Mouse (Mus musculus): Measurements from ENCODE around the gene Pex19. TPM values are rescaled to one million over a fixed set of nuclear protein-coding genes. Genes with fewer than 3 reads are reported as not detected.
A peak's percentile ranks its signal among the peaks of the same experiment; 100 is the strongest.

Pex19 gene
- polyA plus RNA-seq, 1 experiment from 2014 or later, result 155 TPM

DNA sequence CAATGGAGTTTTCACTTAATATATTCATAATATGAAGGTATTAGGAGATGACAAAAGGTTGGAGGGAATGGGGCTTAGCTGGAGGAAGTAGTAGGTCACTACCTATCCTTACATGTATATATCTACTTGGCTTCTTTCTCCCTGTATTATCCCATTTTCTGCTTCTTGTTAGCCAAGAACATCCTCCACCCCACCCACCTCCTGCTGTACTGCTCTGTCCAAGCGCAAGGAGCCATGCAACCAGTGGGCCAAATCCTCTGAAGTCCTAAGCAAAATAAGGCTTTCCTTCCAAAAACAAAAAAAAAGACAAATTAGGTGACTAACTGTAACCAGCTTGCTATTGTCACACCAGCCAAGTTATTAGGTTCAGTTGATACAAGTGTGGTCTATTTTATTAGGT lies 14.3 kb downstream of the Pex19 start:
- 100% methylated on average over 1 of the region's 1 CpGs for WGBS
- Histone ChIP-seq H3K4me2 (no peak overlapping the region), H3K36me3 (ENCODE audit: poor library complexity, severe bottlenecking) (peaks cover 7% of the 10 kb centered on the region), H3K9ac (no peak overlapping the region), H3K4me3 (no peak overlapping the region), H3K9me3 (replicated peaks) (no peaks in the 10 kb centered on the region), H3K4me1 (no peaks in the 10 kb centered on the region), H3K27ac (no peak overlapping the region), H3K27me3 (no peaks in the 10 kb centered on the region)
- ATAC-seq, result no peak

DNA sequence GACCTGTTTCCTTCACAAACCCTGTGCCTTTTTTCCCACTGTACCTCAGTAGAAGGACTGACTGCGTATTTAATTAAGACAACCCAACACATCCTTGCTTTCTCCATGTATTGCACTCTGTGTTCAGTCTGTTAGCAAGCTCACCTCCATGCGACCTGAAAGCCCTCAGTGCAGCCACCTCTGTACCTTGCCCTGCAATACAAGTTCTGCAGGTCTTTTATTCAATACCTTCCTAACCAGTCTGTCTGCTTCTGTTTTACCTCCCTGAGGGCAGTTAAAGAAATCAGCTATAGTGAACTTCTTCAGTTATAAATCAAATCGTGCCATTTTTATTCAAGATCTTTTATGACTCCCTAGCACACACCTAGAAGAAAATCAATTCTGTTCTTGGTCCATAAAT lies 15.0 kb downstream of the Pex19 start:
- Histone ChIP-seq H3K27me3 (no peaks in the 10 kb centered on the region), H3K4me1 (no peaks in the 10 kb centered on the region), H3K27ac (no peak overlapping the region), H3K9ac (no peak overlapping the region), H3K4me2 (no peak overlapping the region), H3K9me3 (replicated peaks) (no peaks in the 10 kb centered on the region), H3K36me3 (ENCODE audit: poor library complexity, severe bottlenecking) (no peaks in the 10 kb centered on the region), H3K4me3 (no peak overlapping the region)
- ATAC-seq, result no peak
- 75% methylated on average over 3 of the region's 3 CpGs for WGBS

DNA sequence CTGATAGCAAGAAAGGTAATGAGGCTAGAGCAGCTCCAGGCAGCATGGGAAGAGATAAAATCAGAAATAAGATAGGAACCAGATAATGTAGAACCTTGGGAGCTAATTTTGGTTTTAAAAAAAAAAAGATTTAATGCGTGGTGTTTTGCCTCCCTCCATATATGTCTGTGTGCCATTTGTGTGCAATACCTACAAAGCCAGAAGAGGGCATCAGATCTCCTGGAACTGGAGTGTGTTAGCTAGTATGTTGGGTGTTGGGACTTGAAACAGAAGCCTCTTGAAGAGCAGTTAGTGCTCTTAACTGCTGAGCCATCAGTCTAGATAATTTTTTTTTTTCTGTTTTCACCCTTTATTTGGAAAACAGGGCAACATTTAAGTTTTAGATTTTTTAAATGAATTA lies 17.0 kb downstream of the Pex19 start:
- Histone ChIP-seq H3K36me3 (ENCODE audit: poor library complexity, severe bottlenecking) (no peaks in the 10 kb centered on the region), H3K9ac (no peak overlapping the region), H3K4me1 (peaks cover 6% of the 10 kb centered on the region; the same call in 1 of the 2 replicates), H3K27me3 (no peaks in the 10 kb centered on the region), H3K4me3 (no peak overlapping the region), H3K27ac (no peak overlapping the region), H3K9me3 (replicated peaks) (no peaks in the 10 kb centered on the region), H3K4me2 (no peak overlapping the region)
- WGBS, result 14% methylated on average over 1 of the region's 1 CpGs
- ATAC-seq, result no peak

DNA sequence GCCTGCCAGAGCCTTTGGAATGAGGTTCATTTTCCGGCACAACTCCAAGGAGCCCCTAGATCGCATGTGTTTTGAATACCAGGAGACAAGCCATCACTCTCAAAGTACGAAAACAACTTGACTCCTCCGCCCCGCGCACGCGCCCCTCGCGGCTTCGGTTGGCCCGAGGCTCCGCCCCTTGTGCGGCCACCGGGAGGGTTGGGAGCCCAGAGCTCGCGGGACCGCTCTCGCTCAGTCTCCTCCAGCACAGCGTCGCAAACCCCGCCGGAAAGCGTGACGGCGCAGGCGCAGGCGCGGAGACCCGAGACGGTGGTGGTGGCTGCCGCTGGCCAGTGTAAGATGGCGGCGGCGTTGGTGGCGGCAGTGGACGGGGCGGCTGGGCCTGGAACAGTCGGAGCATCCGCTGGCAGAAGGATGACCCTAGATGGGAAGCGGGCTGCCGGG lies 21.3 kb downstream of the Pex19 start, which contains the start of gene Dcaf8:
Gene Dcaf8, plus strand, starts transcription at position 250 of the 444 bp plus-strand sequence.
- Histone ChIP-seq H3K27ac (peak within 1 kb of the TSS; percentile 90), H3K4me2 (peak within 1 kb of the TSS; percentile 77), H3K9me3 (replicated peaks) (no peaks in the 10 kb centered on the region), H3K4me1 (peaks cover 32% of the 10 kb centered on the region), H3K36me3 (ENCODE audit: poor library complexity, severe bottlenecking) (peaks cover 29% of the 10 kb centered on the region), H3K9ac (peak within 1 kb of the TSS; percentile 99), H3K27me3 (no peaks in the 10 kb centered on the region), H3K4me3 (peak within 1 kb of the TSS; percentile 93)
- WGBS, result under 1% methylated on average over 42 of the region's 42 CpGs
- ATAC-seq, result peak; percentile 99

DNA sequence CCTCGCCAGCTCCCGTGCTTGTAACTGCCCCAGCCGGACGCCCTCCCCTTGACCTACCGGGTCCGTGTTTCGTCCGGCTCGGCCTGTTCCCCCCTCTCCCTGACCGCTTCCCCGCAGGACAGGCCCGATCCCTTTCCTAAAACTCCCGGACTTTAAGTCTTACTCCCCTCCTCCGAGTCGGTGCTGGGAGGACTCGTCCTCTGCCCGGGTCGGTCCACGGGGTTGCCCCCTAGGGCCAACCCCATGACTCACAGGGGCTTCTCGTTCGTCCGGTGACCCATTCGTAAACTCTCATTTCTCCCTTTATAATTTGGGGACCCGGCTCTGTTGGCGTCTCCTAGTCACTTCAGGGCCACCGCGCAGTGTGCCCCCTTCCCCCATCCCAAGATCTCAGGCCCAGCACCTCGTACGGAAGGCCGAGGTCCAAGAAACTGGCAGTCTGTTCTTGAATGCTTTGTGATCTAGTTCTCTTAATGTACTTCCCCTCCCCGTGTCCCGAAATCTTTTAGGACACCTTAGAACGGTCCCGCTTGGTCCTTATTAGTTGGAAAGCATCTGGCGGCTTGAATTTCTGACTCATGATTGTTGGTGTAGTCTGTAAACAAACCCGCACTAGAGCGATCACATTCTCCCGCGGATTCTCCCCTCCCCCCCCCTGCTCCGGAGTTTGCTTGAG lies 21.9 kb downstream of the Pex19 start:
- no peaks in the 10 kb centered on the region for H3K9me3 ChIP-seq (replicated peaks)
- H3K36me3 ChIP-seq (ENCODE audit: poor library complexity, severe bottlenecking), result peaks cover 34% of the 10 kb centered on the region
- ATAC-seq, result peak; percentile 6
- H3K9ac ChIP-seq, result peak overlapping the region; percentile 99
- under 1% methylated on average over 40 of the region's 40 CpGs for WGBS
- peak overlapping the region; percentile 77 for H3K4me2 ChIP-seq
- no peaks in the 10 kb centered on the region for H3K27me3 ChIP-seq
- H3K27ac ChIP-seq, result peak overlapping the region; percentile 90
- peaks cover 32% of the 10 kb centered on the region for H3K4me1 ChIP-seq
- peak overlapping the region; percentile 93 for H3K4me3 ChIP-seq

DNA sequence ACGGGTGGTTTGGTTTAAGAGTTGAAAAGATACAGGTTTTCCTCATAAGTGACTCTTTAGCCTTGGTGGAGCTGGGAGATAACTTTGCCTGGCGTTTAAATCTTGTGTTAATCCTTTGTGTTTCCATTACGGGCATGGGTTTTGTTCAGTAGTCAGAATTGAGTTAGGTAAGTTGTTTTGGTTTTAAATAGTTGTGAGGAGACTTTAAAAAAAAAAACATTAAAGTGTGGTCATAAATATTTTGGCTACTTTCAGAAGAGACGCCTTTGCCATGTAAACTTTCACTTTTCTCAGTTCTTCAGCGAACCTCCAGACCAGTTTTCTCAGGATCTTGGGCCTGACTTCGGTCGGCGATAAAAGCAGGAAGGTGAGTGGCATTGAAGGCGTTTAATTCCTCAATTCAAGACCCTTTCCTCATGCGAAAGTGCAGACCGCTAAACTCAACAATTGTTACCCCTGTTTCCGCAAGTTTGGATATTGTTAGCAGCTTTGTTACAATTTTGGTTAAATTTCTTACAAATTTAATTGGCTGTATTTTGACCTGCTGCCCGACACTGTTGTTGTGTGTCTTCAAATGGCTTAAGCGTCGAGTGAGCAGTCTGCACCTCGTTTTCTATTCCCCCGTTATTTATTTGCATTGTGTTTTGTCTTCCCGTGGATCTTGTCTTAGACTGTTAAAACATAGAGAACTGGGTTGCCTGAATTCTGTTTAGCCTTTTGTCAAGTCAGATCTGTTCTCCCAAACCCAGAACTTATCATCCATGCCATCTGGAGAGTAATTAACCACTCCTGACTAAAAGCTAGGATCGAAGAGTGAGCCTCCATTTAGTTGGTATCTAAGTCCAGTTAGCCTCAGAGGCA lies 22.6 kb downstream of the Pex19 start:
- H3K9ac ChIP-seq, result peak overlapping the region; percentile 99
- H3K36me3 ChIP-seq (ENCODE audit: poor library complexity, severe bottlenecking), result peaks cover 41% of the 10 kb centered on the region
- 11% methylated on average over 19 of the region's 19 CpGs for WGBS
- peak overlapping the region; percentile 77 for H3K4me2 ChIP-seq
- peak overlapping the region; percentile 93 for H3K4me3 ChIP-seq
- H3K9me3 ChIP-seq (replicated peaks), result no peaks in the 10 kb centered on the region
- H3K27ac ChIP-seq, result peak overlapping the region; percentile 90
- peaks cover 32% of the 10 kb centered on the region for H3K4me1 ChIP-seq
- ATAC-seq, result no peak
- no peaks in the 10 kb centered on the region for H3K27me3 ChIP-seq

DNA sequence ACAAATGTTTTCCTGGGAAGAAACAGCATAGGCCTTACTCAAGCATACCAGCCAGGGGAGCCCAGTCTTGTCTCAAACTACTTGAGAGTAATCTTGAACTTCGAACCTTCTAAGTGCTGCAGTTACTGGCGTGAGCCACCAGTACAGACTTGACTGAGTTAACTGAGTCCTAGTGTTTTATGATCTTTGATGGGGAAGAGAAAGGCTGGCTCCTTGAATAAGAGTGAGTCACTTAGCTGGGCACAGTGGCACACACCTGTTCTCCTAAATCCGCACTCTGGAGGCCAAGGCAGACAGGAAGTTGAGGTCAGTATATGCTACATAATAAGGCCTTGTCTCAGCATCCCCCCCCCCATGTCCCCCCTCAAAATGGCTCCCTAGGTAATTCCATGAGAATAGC lies 28.0 kb downstream of the Pex19 start:
- H3K4me3 ChIP-seq, result no peak overlapping the region
- WGBS, result 94% methylated on average over 3 of the region's 3 CpGs
- H3K4me1 ChIP-seq, result peaks cover 20% of the 10 kb centered on the region
- H3K9me3 ChIP-seq (replicated peaks), result no peaks in the 10 kb centered on the region
- H3K27me3 ChIP-seq, result no peaks in the 10 kb centered on the region
- no peak overlapping the region for H3K4me2 ChIP-seq
- peaks cover 67% of the 10 kb centered on the region for H3K36me3 ChIP-seq (ENCODE audit: poor library complexity, severe bottlenecking)
- no peak overlapping the region for H3K27ac ChIP-seq
- H3K9ac ChIP-seq, result no peak overlapping the region
- ATAC-seq, result 0 out of 2 replicates have a peak, but pooled peaks have one; percentile 21

DNA sequence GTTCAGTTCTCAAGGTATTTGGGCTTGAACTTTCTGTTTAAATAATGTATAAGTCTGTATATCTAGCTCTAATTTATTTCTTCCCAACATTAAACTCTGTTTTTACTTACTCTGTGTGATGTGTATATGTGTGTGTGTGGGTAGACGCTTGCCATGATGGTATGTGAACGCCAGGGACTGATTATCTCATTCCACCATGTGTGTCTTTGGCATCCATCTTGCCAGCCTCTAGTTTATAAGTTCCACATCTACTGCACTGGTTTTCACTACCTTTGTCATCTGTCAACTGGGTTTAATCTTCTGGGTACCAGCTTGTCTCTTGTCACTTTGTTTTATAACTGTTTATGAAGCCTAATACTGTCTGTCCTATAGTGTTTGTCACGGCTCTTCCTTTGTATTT lies 29.0 kb downstream of the Pex19 start:
- H3K9me3 ChIP-seq (replicated peaks), result no peaks in the 10 kb centered on the region
- peaks cover 12% of the 10 kb centered on the region; the same call in 1 of the 2 replicates for H3K4me1 ChIP-seq
- no peaks in the 10 kb centered on the region for H3K27me3 ChIP-seq
- H3K9ac ChIP-seq, result no peak overlapping the region
- no peak for ATAC-seq
- H3K4me2 ChIP-seq, result no peak overlapping the region
- WGBS, result 93% methylated on average over 3 of the region's 3 CpGs
- peaks cover 61% of the 10 kb centered on the region for H3K36me3 ChIP-seq (ENCODE audit: poor library complexity, severe bottlenecking)
- H3K27ac ChIP-seq, result no peak overlapping the region
- no peak overlapping the region for H3K4me3 ChIP-seq

DNA sequence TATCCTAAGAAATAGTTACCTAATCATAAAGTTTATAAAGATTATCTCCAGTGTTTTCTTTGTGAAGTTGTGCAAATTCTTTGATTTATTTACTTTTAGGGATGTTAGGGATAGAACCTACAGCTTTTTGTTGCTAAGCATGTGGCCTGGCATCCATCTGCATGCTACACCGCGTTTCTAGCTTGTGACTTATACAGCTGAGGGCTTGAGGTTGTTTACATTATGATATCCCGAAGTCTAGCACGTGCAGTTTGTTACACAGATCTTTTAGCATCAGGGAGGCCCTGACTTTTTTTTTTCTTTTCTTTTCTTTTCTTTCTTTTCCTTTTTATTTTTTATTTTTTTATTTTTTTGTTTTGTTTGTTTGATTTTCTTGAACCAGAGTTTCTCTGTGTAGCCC lies 33.4 kb downstream of the Pex19 start:
- no peaks in the 10 kb centered on the region for H3K27me3 ChIP-seq
- H3K36me3 ChIP-seq (ENCODE audit: poor library complexity, severe bottlenecking), result peaks cover 24% of the 10 kb centered on the region
- H3K4me2 ChIP-seq, result no peak overlapping the region
- no peak for ATAC-seq
- H3K27ac ChIP-seq, result no peak overlapping the region
- H3K4me3 ChIP-seq, result no peak overlapping the region
- peaks cover 11% of the 10 kb centered on the region for H3K4me1 ChIP-seq
- WGBS, result 85% methylated on average over 4 of the region's 4 CpGs
- H3K9me3 ChIP-seq (replicated peaks), result no peaks in the 10 kb centered on the region
- H3K9ac ChIP-seq, result no peak overlapping the region

DNA sequence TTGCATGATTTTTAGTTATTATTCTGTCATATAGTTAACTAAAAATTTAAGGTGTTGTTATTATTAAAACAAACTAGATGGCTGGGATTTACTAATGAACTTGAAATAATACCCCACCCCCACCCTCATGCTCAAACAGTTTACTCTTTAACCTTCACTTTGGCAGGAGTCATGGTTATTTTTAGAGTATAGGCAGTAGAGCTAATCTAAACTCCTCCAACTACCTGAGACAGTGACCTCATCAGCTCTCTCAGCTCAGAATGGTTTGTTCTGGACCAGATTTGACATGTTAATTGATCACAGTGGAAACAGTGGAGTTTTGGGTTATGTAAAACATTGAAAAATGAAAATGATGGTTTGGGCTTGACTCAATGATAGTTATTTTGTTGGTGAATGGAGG lies 34.0 kb downstream of the Pex19 start:
- H3K4me2 ChIP-seq, result no peak overlapping the region
- ATAC-seq, result no peak
- no peak overlapping the region for H3K9ac ChIP-seq
- H3K4me3 ChIP-seq, result no peak overlapping the region
- H3K9me3 ChIP-seq (replicated peaks), result no peaks in the 10 kb centered on the region
- H3K27ac ChIP-seq, result no peak overlapping the region
- H3K27me3 ChIP-seq, result no peaks in the 10 kb centered on the region
- peaks cover 15% of the 10 kb centered on the region for H3K4me1 ChIP-seq
- peaks cover 23% of the 10 kb centered on the region for H3K36me3 ChIP-seq (ENCODE audit: poor library complexity, severe bottlenecking)

DNA sequence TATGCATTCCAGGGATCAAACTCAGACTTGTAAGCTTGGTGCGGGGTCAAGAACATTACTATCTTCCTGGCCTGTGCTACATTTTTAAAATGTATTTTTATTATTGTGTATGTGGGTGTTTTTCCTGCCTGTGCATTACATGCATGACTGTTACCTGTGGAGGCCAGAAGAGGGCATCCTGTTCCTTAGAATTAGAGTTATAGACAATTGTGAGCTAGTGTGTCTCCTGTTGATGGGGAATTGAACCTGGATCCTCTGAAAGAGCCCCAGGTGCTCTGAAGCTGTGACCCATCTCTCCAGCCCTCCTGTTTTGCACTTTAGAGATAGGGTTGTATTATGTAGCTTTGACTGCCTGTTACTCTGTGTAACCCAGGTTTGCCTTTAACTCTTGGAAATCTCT lies 35.5 kb downstream of the Pex19 start:
- no peak overlapping the region for H3K4me3 ChIP-seq
- no peak overlapping the region for H3K9ac ChIP-seq
- H3K27me3 ChIP-seq, result no peaks in the 10 kb centered on the region
- H3K9me3 ChIP-seq (replicated peaks), result no peaks in the 10 kb centered on the region
- WGBS, result 89% methylated on average over 1 of the region's 1 CpGs
- H3K27ac ChIP-seq, result no peak overlapping the region
- no peak overlapping the region for H3K4me2 ChIP-seq
- peaks cover 15% of the 10 kb centered on the region for H3K4me1 ChIP-seq
- H3K36me3 ChIP-seq (ENCODE audit: poor library complexity, severe bottlenecking), result peaks cover 24% of the 10 kb centered on the region
- ATAC-seq, result peak; percentile 72

DNA sequence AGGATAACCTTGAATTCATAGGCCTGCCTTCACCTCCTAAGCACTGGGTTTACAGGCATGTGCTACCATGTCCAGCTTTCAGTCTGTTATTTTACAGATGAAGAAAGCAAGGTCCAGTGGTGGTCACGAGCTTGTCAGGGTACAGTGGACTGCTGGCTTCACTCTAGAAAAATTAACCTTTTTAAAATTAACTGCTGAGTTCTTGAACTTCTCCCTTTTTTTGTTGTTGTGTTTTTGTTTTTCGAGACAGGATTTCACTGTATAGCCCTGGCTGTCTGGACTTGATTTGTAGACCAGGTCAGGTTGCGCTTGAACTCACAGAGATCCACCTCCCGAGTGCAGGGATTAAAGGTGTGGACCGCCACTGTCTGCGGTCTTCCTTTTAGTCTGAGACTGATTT lies 36.4 kb downstream of the Pex19 start:
- H3K9ac ChIP-seq, result no peak overlapping the region
- no peak overlapping the region for H3K4me2 ChIP-seq
- H3K4me1 ChIP-seq, result peaks cover 15% of the 10 kb centered on the region
- 92% methylated on average over 6 of the region's 6 CpGs for WGBS
- H3K36me3 ChIP-seq (ENCODE audit: poor library complexity, severe bottlenecking), result peaks cover 33% of the 10 kb centered on the region
- H3K27me3 ChIP-seq, result no peaks in the 10 kb centered on the region
- no peaks in the 10 kb centered on the region for H3K9me3 ChIP-seq (replicated peaks)
- no peak overlapping the region for H3K27ac ChIP-seq
- ATAC-seq, result no peak
- no peak overlapping the region for H3K4me3 ChIP-seq
